Mouse (Mus musculus) midbrain, embryonic 11.5 days (tissue): ENCODE data around the gene Bnc2. TPM values are rescaled to one million over a fixed set of nuclear protein-coding genes. Genes with fewer than 3 reads are reported as not detected.

Source experiments
- ATAC-seq: fragments of 200-750 bp; cut with Nextera tagmentation; 2 replicates; pipeline ENCODE4 v1.8.0; 2017; ENCODE audit warnings: moderate TSS enrichment, moderate library complexity; ENCODE audit not compliant: low FRiP score
- DNase-seq: peaks from one replicate; pipeline ENCODE4 v3.0.0; 2015; ENCODE audit warnings: low spot score; ENCODE audit errors: missing footprints
- H3K27ac ChIP-seq: fragments of 300-500 bp; sonication (generic); 2 replicates; pipeline ENCODE4 v1.5.1; 2014; ENCODE audit warnings: low read depth, low read length
- H3K27me3 ChIP-seq: fragments of 300-500 bp; sonication (generic); 2 replicates; pipeline ENCODE4 v1.6.1; 2014; ENCODE audit warnings: mild to moderate bottlenecking, low read length, moderate library complexity, mixed read lengths; ENCODE audit not compliant: control insufficient read depth, insufficient read depth
- H3K36me3 ChIP-seq: fragments of 300-500 bp; sonication (generic); 2 replicates; pipeline ENCODE4 v1.6.1; 2014; ENCODE audit warnings: mild to moderate bottlenecking, low read length, moderate library complexity, mixed read lengths; ENCODE audit not compliant: control insufficient read depth, insufficient read depth
- H3K4me1 ChIP-seq: fragments of 300-500 bp; sonication (generic); 2 replicates; pipeline ENCODE4 v1.6.1; 2014; ENCODE audit warnings: low read length; ENCODE audit not compliant: control insufficient read depth, insufficient read depth
- H3K4me2 ChIP-seq: fragments of 300-500 bp; sonication (generic); 2 replicates; pipeline ENCODE4 v1.6.1; 2014; ENCODE audit warnings: mild to moderate bottlenecking, moderate library complexity
- H3K4me3 ChIP-seq: fragments of 300-500 bp; sonication (generic); 2 replicates; pipeline ENCODE4 v1.5.1; 2014; ENCODE audit warnings: low read depth, low read length
- H3K9ac ChIP-seq: fragments of 300-500 bp; sonication (generic); 2 replicates; pipeline ENCODE4 v1.6.1; 2014; ENCODE audit warnings: low read length
- H3K9me3 ChIP-seq: fragments of 300-500 bp; sonication (generic); 2 replicates; pipeline ENCODE4 v1.6.1; 2016; ENCODE audit warnings: low read length; ENCODE audit not compliant: control insufficient read depth
- WGBS: fragments of 180-500 bp; shearing (Covaris S2); extraction: QIAGEN DNeasy Blood & Tissue Kit; methylation state at CpG from one replicate; pipeline ENCODE4 v1.1.7; 2014; 5-methylcytosine and 5-hydroxymethylcytosine counted together
- polyA plus RNA-seq: library from polyadenylated mRNA; unstranded; fragments of >200 nt; fragmentation: Nextera tagmentation; extraction: Ambion mirVana; gene quantifications from 2 replicates; pipeline ENCODE4 v1.2.1, GENCODE M21; 2014

Gene Bnc2
- polyA plus RNA-seq, 1 experiment from 2014 or later = 9.1 TPM

GRCm38 (mm10) chr4:84458218-84458560 is 216.9 kb downstream of the Bnc2 start:
- Histone ChIP-seq H3K27me3 (no peaks in the 10 kb centered on the region), H3K4me1 (0 out of 2 replicates have a peak, but pooled peaks cover 2% of the 10 kb centered on the region), H3K9ac (no peak overlapping the region), H3K36me3 (no peaks in the 10 kb centered on the region), H3K27ac (no peak overlapping the region), H3K9me3 (no peaks in the 10 kb centered on the region), H3K4me3 (no peak overlapping the region), H3K4me2 (no peak overlapping the region)
- ATAC-seq = no peak
- WGBS = 85% methylated on average over 3 of the region's 3 CpGs
- DNase-seq = no peak

DNA sequence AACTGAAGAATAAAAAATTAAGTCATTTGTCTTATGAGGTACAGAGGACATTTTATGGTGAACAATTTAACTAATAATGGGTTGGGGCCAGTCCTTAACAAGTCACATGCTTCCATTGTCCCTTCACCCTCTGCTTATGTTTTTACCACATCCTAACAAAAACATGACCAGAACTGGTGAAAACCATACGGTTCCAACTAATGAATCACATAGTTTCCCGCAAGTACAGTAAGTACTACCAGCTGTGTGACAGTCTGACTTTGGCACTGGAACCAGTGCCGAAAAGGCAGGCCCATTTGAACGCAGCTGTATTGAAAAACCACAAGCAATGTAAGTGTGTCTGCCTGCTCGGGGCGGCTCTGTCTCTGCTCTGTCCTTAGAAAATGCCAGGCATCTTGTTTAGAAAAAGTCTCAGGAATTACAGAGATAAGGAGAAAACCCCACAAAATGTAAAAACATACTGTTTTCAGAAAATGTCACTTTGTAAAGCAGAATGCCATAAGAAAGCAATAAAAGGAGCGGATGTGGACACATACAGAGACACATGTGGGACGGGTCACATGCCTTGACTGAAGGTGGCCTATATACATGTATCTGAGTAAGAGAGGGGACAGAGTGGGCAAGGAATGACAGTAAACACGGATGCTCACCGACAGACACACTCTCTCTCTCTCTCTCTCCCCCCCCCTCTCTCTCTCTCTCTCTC is 217.4 kb downstream of the Bnc2 start:
- Histone ChIP-seq H3K9ac (no peak overlapping the region), H3K27ac (no peak overlapping the region), H3K36me3 (no peaks in the 10 kb centered on the region), H3K4me2 (no peak overlapping the region), H3K9me3 (no peaks in the 10 kb centered on the region), H3K4me3 (no peak overlapping the region), H3K4me1 (0 out of 2 replicates have a peak, but pooled peaks cover 2% of the 10 kb centered on the region), H3K27me3 (no peaks in the 10 kb centered on the region)
- WGBS = 85% methylated on average over 10 of the region's 10 CpGs
- no peak for ATAC-seq
- no peak for DNase-seq

GRCm38 (mm10) chr4:84456853-84457249 is 218.2 kb downstream of the Bnc2 start:
- no peak for ATAC-seq
- Histone ChIP-seq H3K27ac (no peak overlapping the region), H3K36me3 (no peaks in the 10 kb centered on the region), H3K9me3 (no peaks in the 10 kb centered on the region), H3K4me2 (no peak overlapping the region), H3K4me1 (0 out of 2 replicates have a peak, but pooled peaks cover 2% of the 10 kb centered on the region), H3K9ac (no peak overlapping the region), H3K4me3 (no peak overlapping the region), H3K27me3 (no peaks in the 10 kb centered on the region)
- no peak for DNase-seq
- WGBS = 78% methylated on average over 5 of the region's 5 CpGs

GRCm38 (mm10) chr4:84456198-84456852 is 218.8 kb downstream of the Bnc2 start:
- no peak for DNase-seq
- 76% methylated on average over 16 of the region's 16 CpGs for WGBS
- no peak overlapping the region for H3K4me2 ChIP-seq

GRCm38 (mm10) chr4:84454493-84454892 is 220.6 kb downstream of the Bnc2 start:
- no peaks in the 10 kb centered on the region for H3K27me3 ChIP-seq
- 0 out of 2 replicates have a peak, but pooled peaks cover 2% of the 10 kb centered on the region for H3K4me1 ChIP-seq
- no peak overlapping the region for H3K4me2 ChIP-seq
- H3K9me3 ChIP-seq = no peaks in the 10 kb centered on the region
- no peak overlapping the region for H3K4me3 ChIP-seq
- H3K9ac ChIP-seq = no peak overlapping the region
- DNase-seq = no peak
- WGBS = 82% methylated on average over 3 of the region's 3 CpGs
- no peak for ATAC-seq
- no peak overlapping the region for H3K27ac ChIP-seq
- H3K36me3 ChIP-seq = no peaks in the 10 kb centered on the region

More at GRCm38 (mm10) chr4:84456198-84456852, 218.8 kb downstream of the Bnc2 start:
- H3K27me3 ChIP-seq = no peaks in the 10 kb centered on the region
- H3K4me1 ChIP-seq = 0 out of 2 replicates have a peak, but pooled peaks cover 2% of the 10 kb centered on the region
- no peaks in the 10 kb centered on the region for H3K36me3 ChIP-seq
- no peak for ATAC-seq
- H3K4me3 ChIP-seq = no peak overlapping the region
- H3K27ac ChIP-seq = no peak overlapping the region
- no peaks in the 10 kb centered on the region for H3K9me3 ChIP-seq
- H3K9ac ChIP-seq = no peak overlapping the region

DNA sequence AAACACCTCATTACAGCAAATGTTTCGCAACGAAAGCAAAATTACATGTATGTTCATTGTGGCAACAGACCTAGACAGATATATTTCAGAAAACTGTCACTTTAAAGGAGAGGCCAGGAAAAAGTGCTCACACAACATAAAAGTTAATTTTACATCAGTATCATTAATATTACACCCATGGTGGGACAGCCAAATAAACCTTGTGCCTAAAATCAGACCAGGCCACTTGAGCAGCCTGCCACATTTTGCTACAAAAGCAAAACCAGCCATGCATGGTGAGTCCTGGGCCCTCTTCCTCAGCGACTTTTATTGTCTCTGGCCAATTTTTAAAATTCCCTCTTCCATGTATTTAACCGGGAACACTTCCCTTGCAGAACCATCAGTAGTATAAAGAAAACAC is 221.5 kb downstream of the Bnc2 start:
- ATAC-seq (no peak), DNase-seq (no peak)
- H3K9me3 ChIP-seq = no peaks in the 10 kb centered on the region
- no peaks in the 10 kb centered on the region for H3K27me3 ChIP-seq
- no peak overlapping the region for H3K4me3 ChIP-seq
- H3K9ac ChIP-seq = no peak overlapping the region
- 75% methylated on average over 4 of the region's 4 CpGs for WGBS
- H3K4me2 ChIP-seq = no peak overlapping the region
- no peak overlapping the region for H3K27ac ChIP-seq
- no peaks in the 10 kb centered on the region for H3K36me3 ChIP-seq
- H3K4me1 ChIP-seq = 0 out of 2 replicates have a peak, but pooled peaks cover 2% of the 10 kb centered on the region

DNA sequence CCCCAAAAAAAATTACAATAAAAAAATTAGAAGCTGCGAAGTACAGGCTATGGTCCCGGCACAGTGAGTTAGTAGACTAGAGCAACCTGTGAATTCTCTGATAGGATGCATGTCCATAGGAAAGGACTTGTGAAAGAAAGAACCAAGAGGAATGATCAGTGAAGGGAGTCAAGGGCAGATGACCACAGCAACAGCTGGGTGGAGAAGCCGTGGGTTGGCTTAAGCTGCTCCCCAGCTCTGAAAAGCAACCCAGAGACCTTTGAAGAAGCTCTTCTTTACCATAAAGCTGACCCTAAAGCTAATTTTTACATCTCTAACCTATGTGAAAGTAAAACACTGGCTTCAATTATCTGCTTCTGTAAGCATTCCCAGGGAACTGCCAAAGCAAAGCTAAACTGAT is 222.4 kb downstream of the Bnc2 start:
- ATAC-seq (no peak), DNase-seq (no peak)
- Histone ChIP-seq H3K4me1 (0 out of 2 replicates have a peak, but pooled peaks cover 2% of the 10 kb centered on the region), H3K4me3 (no peak overlapping the region), H3K36me3 (no peaks in the 10 kb centered on the region), H3K4me2 (no peak overlapping the region), H3K9me3 (no peaks in the 10 kb centered on the region), H3K27me3 (no peaks in the 10 kb centered on the region), H3K9ac (no peak overlapping the region), H3K27ac (no peak overlapping the region)
- 86% methylated on average over 3 of the region's 3 CpGs for WGBS

DNA sequence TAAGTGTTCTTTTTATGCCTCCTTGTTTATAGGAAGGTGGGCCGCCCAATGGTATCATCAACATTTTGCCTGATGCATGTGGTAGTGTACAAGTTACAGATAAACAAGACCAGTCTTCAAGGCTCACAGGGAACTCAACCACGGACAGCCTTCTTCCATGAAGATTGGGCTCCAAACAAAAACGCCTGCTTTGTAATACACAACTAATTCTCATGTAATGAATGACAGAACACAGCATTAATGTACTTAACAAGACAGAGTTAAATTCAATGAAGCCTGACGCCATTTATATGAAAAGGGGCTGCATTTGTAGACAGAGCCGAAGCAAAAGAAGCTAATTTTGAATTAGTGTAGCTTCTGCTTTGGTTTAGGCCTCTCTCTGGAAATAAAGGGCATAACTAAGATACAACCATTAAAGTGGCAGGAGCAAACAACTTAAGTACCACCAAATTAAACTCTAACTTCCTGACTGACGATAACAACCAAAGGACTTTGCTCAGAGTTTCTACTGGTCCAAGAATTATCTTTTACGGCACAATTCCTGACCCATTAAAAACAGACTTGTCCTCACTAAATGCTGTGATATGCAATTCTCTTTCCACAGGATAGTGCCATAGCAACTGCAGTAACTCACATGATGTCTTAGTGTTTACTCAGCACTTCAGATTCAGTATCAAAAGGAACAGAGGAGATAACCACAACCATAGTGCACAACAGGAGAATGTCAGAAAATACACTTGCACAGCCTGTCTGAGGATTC is 225.6 kb downstream of the Bnc2 start:
- Histone ChIP-seq H3K27ac (no peak overlapping the region), H3K9ac (no peak overlapping the region), H3K27me3 (no peaks in the 10 kb centered on the region), H3K36me3 (no peaks in the 10 kb centered on the region), H3K9me3 (no peaks in the 10 kb centered on the region), H3K4me2 (no peak overlapping the region), H3K4me1 (no peaks in the 10 kb centered on the region), H3K4me3 (no peak overlapping the region)
- 83% methylated on average over 7 of the region's 7 CpGs for WGBS
- DNase-seq (no peak), ATAC-seq (no peak)

DNA sequence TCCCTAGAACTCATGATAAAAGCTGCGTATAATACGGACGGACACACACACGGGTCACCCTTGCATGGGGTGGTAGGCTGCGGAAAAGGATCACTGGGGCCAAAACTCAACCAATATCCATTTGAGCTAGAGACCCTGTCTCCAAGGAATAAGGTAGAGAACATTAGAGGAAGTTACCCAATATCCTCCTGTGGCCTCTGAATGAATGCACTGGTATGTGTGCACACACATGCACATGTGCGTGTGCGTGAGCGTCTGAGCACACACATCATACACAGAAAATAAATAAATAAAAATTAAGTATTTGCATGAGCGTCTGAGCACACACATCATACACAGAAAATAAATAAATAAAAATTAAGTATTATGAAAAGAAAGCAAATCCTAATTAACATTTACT is 241.8 kb downstream of the Bnc2 start:
- no peaks in the 10 kb centered on the region for H3K9me3 ChIP-seq
- no peak overlapping the region for H3K4me2 ChIP-seq
- H3K4me1 ChIP-seq = no peaks in the 10 kb centered on the region
- ATAC-seq = no peak
- 95% methylated on average over 9 of the region's 9 CpGs for WGBS
- no peak overlapping the region for H3K27ac ChIP-seq
- no peaks in the 10 kb centered on the region for H3K27me3 ChIP-seq
- H3K9ac ChIP-seq = no peak overlapping the region
- no peak for DNase-seq
- no peaks in the 10 kb centered on the region for H3K36me3 ChIP-seq
- H3K4me3 ChIP-seq = no peak overlapping the region
